Mouse (Mus musculus) urinary bladder, postnatal 10 days (tissue): ENCODE measurements around the gene Apc2.

Experiments used
- DNase-seq: peaks from one replicate; pipeline ENCODE4 v3.0.0; 2022; ENCODE audit warnings: low spot score

Apc2 gene

DNA sequence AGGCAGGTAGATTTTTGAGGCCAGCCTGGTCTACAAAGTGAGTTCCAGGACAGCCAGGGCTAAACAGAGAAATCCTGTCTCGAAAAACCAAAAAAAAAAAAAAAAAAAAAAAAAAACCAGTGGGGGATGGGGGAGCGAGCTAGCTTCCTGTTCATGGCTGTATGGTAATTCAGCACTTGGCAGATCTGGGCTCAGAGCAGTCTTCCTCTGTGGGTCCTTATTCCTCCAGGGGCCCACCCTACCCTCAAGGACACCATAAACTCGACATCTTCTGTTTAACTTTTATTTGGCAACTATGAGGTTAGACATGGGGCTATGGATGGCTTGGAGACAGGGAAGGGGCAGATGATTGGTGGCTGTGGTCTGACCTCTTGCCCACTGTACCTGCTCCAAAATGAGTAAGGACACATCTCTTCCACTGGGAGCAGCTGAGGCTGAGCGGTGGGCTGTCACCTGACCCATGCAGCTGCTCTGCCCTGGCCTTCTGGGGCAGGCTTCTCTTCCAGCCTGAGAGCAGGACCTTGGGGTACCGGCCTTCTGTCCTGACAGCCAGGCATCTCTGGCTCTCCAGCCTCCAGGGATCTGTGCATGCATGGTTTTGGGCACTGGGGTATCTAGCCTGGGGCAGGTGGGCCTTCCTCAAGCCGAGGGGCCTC, 25.4 kb downstream of the Apc2 start:
- DNase-seq = no peak

DNA sequence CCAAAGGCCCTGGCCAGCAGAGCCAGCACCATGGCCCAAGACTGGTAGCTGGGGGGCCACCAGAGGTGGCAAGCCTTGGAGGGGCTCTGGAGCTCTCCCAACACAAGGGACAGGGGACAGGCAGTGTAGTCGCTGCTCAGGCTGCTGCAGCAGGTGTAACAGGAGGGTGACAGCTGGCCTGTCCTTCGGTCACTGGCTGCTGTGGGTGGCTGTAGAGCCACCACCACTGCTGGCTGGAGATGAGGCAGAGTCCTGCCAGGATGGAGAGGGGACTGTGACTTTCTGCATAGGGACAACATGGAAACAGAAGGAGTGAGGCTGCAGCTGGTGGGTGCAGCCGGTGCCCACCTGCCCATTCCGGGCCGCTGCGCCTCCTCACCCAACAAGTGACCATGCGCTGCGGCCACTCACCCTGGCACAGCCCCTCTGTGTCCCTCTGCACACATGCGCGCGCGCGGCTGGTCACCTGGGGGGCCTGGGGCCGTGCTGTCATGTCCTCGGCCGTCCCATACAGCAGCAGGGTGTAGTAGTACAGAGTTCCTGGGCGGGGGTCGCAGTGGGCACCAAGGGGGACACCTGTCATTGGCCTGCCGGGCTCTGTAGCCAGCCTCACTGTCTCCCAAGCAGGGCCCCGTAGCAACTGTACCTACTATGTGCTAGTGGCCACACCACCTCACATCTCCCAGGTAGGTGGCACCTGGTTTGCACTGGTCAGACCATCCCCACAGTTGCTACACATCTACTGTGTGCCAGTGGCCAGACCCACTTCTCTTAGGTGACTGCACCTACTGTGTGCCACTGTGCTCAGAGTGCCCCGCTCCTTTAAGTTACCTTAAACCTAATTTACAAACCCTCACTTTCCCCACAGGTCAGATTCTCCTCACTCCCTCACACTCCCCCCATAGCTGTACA, 26.1 kb downstream of the Apc2 start:
- DNase-seq = no peak

DNA sequence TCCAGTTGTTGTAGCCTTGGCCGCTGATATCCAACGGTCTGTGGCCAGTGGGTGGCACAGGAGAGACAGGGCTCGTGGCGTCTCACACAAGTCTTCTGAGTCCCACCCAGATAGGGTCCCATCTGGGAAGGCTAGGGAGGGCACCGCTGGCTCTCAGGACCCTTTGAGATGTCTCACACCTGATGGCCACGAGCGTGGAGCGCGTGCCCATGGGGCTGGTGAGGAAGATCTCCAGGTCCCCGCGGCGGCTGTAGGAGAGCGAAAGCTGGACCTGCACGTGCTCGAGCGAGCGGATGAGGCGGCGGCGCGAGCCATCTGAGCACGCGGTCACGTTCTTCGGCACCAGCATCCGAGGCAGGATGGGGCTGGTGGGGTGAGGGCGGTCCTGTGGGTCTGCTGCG, 27.0 kb downstream of the Apc2 start:
- no peak for DNase-seq

DNA sequence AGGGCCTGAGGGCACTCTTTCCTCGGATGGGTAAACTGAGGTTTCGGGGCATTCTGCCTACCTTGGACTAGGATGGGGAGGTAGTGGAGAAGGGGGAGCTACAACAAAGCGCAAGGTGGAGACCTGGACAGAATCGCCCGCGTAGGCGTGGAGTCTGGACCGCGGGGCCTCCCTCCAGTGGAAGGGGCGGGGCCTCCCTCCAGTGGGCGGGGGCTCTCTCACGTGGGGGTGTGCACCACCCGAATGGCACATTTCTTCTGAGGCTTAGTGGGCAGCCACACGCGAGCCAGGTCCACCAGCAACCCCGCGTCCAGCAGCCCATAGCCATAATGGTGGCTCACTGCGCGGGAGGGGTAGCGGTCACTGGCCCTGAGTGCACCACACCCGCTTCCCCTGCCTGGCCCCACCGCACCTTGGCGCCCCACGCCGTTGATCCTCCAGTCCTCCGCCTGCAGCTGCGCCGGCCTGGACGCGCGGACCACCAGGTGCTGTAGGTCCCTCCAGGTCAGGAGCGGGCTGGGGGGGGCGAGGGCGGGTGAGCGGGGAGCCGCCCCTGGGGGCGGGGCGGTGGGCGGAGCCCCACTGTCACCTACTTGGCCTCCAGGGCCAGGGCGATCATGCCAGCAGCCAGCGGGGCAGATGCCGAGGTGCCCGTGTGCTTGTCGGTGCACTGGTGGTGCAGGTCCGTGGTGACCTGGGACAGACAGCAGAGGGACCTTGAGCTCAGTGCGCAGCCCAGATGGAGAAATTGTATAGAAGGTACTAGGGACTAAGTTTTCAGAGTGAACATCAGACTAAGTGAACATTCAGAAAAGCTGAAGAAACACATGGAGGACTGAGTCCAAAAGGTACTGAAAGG, 27.7 kb downstream of the Apc2 start:
- DNase-seq = no peak

DNA sequence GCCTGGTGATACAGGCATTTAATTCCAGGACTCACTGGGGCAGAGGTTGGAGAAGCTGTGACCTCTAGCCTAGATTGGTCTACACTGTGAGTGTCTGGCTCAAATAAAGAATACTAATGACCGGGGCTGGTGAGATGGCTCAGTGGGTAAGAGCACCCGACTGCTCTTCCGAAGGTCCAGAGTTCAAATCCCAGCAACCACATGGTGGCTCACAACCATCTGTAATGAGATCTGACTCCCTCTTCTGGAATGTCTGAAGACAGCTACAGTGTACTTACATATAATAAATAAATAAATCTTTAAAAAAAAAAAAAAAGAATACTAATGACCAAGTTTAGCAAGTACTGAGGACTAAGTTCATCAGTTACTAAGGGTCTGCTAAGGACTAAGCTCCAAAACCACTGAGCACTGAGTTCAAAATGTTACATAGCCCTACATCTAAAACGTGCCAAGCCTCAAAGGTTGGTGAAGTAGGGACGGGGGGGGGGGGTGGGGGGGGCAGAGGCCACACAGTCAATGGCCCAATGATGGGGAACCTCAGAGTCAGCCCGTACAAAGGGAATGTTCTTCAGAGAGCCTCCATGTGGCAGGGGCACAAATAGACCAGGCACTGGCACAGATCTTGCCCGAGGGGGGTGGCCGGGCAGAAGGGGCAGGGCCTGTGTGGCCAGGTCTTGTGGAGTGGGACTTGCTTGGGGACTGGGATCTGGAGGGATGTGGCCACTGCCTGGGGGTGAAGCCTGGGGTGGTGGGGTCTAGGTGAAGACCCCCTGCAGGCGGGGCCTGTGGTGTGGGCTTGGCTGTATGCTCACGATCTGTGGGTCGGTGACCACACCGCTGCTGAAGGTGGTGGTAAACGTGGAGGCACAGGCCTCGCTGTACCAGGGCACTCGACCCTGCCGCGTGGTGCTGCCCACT, 28.6 kb downstream of the Apc2 start:
- DNase-seq = no peak

DNA sequence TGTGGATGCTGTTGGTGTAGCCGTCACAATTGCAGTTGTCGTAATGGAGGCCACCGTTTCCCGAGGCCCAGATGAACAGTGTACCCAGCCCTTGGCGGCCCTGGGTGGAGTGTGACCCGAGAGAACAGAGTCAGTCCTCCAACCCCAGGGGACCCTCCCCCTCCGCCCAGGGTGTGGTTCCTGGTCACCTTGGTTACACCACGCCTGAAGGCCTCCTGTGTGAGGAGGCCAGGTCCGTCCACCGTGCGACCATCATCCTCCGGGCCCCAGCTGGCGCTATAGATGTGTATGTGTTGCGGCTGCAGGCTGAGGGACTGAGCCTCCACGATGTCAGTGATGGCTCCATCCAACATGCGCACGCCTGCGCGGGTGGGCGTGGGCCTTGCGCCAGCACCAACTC, 29.3 kb downstream of the Apc2 start:
- DNase-seq = no peak

DNA sequence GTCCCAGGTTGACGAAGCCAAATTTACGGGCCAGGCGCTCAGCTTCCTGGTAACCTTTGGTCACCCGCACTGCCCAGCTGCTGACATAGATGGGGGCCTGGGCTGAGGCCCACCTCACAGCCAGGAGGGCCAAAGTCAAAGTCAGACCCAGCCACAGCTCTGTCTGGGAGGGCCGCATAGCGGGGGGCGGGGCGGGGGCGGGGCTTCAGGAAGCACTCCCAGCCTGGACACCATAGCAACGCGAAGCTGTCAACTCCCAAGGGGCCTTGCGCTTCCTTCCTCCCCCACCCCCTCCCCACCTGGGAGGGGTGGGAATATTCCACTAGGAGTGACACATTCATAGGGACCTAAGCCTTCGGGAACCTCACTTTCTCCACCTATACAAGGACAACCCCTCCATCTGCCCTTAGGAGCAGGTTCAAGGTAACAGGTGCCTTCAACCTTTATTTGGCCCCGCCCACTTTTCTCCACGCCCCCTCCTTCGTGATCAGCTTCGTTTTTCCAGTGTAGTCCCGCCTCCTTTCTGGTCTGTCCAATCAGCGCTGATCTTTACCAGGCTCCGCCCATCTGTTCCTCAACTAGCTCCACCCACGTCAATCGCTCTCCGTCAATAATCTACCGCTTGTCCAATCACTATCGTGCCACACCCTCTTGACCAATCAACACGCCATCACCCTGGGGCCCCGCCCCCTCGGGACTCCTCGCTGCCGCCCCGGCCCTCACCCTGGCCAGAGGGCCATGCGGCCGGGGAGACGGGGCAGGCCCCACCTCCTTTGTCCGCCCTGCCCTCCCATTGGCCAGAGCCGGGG, 33.7 kb downstream of the Apc2 start, which contains the start of the genes Pcsk4 and Reep6:
Pcsk4 (minus strand) TSS at position 226 of the 809 bp plus-strand sequence.
Reep6 (plus strand) TSS at position 681 of the 809 bp plus-strand sequence.
- DNase-seq = peak; percentile 91

DNA sequence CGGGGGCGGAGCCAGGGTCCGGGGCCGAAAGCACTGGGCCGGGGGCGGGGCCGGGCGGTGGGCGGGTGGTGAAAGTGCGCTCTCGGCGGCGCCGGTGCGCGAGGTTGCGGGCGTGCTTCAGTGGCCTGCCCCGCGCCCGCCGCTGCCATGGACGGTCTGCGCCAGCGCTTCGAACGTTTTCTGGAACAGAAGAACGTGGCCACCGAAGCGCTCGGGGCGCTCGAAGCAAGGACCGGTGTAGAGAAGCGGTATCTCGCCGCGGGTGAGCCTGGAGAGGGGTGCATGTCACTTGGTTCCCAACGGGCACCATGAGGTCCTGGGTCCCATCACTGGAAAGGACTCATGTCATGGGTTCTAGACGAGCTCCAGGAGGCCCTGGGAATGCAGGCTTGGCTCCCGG, 34.3 kb downstream of the Apc2 start:
- DNase-seq = no peak

DNA sequence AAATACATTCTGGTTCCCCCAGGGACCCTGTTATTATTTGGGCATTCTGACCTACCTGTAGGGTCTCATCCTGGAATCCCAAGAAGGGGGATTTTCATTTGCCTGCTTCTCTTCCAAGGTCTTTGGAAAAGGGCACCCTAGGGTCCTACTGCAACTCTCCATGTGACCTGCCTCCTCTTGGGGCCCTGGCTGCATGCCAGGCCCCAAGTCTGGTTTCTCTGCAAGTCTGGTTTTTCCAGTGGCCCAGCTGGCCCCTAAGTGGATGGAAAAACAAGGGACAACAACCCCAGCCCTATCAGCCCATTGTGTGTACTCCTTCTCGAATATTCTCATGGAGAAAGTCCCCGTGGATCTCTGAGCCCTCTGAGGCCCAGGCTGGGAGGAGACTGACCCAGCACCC, 35.1 kb downstream of the Apc2 start:
- DNase-seq = no peak

DNA sequence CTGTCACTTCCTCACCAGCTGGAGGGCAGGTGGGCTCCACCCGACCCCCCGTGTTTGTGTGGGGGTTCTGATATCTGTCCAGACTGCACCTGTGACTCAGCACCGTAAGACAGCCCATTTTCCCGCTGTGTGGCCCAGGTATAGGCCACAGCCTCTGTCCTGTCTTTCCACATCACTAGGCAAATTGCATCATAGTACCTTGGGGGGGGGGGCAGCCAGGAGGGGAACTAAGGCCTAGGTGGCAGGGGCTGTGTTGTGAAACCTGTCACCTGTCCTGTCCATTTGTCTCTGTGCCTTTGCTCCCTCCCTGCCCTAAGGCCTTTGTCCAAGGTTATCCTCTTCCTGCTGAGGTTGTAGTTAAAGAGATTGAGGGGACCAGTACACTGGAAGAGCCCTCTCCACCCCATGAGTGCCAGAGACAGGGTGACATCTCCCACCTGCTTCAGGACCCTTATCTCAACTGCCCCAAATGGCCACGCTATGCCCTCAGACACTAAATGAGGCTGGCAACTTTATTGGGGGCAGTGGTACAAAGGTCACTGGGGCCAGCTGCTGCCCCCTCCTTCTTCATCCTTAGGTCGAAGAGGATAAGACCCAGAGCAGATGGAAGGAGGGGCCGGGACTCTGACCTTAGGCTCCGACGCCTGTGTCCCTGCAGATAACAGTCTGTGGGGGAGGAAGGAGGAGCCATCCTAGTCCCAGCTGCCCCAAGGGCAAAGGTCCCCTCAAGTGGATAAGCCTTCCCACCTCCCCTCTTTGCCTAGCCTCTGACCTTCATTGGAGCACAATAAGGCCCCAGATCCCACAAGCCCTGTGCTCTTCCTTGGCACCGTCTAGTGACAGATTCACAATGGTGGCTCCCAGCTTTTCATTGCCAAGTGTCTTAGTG, 36.1 kb downstream of the Apc2 start:
- DNase-seq = no peak

DNA sequence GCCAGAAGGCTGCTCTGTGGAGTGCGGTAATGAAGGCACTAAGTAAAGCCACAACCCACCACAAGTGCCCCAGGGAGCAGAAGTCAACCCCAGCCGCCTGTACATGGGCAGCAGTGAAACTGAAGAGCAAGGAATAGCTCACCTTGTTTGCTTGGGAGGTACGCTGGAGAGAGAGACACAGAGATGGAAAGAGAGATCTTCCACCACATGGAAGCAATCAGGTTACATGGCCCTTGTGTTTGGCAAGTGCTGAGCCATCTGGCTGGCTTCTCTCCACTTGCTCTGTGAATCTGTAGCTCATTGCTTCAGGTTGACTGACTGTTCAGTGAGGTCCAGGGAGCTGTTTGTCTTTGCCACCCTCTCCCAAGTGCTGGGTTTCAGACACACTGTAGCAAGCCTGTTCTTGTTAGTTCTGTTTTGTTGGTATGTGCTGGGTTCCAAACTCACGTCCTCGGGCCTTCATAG, 36.8 kb downstream of the Apc2 start:
- no peak for DNase-seq

DNA sequence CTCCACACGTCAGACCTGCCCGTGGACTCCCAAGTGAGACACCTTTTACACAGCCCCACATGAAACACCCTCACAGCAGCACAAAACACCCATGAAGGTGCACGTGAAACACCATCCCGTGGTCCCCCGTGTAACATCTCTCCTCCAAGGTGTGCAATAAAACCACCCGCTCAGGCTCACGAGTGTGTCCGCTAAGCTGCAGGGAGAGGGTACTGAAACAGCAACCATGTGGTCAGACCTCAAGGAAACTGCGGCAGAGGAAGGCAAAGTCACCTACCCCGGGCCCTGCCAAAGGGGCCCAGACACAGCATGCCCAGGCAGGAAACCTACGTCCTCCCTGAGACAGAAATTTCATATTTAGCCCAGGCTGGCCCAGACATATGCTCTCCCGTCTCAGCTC, 40.5 kb downstream of the Apc2 start:
- DNase-seq = no peak

DNA sequence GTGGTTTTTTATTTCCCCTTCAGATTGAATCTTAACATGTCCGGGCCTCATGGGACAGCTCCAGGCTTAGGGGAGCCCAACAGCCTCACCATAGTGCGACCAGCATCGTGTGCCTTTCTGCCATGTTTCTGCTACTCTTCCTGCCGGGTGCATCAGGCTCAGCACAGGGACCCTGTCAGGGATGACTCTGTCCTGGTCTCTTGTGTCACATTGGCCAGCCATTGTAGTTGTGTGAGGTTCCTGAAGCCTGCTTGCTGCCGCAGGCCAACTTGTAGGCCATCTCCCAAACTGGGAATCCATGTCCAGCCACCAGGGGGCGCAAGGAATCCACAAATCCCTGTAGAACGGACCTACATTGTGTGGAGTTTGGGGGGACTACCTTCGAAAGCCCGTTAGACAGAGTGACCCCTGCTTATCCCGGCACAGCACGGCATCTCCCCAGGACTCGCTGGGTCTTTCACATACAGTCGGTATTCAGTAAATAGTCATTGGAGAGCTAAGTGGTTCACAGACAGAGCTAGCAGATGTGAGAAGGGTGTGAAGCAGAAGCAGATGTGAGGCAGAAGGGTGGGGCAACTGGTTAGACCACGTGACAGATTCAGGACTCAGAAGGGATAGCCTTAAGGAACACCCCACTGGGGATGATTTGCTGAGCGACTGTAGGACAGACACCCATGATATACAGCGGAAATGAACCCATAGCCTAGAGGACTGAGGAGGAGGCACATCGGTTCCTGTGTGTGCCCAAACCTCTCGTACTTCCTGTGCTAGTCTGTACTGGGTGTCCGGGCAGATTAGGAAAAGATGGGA, 44.4 kb downstream of the Apc2 start:
- peak; percentile 64 for DNase-seq

DNA sequence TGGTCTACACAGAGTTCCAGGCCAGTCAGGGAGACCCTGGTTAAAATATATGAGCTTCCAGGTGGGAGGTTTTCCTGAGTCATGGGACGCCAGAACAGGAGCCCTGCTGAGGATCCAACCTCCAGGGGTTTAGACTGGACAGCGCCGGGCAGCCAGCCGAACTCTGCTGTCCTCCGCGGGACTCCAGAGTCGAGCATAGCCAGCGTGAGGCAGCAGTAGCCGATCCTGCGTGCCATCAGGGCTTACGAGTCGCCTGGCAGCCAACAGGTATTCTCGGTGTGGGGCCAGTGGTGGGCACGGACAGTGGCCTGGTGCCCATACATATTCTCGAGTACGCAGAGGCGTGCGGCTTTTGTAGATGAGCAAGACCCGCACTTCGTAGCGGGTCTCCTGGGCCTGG, 45.2 kb downstream of the Apc2 start:
- DNase-seq = no peak

DNA sequence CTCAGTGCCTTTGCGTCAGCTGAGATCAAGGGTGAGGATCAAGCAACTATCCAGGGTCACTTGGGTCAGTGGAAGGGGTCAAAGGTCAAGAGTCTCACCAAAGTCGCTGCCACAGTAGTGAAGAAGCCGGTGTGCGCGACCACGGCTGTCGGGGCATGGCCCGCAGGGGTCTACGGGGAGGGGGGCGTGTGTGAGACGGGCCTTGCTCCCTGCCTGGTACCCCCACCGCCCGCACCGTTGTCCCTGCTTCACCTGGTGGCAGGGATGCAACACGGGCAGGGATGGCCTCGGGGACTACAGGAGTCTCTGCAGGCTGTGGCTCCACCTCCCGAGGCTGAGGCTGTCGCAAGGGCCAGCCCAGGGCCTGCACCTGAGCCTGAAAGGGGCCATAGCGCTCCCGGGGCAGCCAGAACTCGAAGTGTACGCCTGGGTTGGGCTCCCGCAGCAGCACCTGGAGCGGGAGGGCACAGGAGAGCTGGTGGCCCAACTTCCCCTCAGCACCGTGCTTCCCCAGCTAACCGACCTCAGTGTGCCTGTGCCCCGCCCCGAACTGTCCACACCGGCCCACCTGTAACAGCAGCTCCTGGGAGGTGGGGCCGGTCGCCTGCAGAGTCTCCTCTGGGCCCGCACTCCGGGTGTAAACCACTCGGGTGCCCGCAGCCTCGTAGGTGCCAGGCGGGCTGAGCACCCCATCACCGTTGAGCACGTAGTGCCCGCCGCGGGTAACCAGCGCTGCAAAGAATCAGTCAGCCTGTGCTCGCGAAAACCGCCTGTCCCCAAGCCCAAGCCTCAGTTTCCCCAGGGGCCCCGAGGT, 45.9 kb downstream of the Apc2 start:
- no peak for DNase-seq

DNA sequence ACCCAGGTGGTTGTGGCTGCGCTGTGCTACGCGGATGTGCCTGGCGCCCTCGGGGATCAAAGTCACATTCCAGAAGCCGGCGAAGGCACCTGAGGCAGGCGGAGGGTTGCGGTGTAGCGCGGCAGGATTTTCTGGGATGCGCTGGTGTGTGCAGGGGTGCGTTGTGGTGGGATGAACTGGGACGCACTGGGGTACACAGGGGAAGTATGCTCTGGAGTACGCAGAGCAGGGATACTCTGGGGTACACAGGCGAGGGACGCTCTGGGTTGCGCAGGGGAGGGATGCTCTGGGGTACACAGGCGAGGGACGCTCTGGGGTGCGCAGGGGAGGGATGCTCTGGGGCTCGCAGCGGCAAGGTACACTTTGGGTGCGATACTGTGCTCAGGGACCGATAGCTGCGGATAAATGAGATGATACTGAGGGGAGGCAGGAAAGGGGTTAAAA, 46.5 kb downstream of the Apc2 start:
- DNase-seq = no peak

DNA sequence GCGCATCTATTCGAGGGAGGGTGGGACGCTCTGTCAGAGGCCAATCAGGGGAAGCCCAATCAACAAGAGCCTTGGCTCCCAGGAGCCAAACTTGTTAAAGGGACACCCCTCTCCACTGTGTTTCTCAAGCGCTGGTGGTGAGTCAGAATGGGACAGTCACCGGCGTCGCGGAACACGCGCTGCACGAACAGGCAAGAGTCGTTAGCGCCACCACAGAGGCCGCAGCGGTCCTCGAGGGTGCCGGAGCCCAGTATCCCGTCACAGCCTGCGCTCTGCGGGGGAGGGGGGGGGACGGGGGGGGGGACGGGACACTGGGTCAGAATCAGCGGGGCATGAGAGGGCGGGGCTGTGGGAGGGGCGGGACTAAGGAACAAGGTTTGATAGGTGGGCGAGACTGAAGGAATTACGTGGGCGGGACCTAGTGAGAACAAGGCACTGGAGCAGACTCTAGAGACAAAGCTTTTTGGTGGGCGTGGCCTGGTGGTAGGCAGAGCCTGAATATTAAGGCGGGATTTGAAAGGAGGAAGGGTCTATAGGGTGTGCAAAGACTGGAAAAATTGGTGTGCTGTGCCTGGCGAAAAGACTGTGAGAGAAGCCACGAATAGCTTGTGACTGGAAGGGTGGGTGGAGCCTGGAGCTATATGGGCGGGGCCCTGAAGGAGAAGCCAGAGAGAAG, 47.1 kb downstream of the Apc2 start:
- no peak for DNase-seq
